Mouse (Mus musculus): Measurements from ENCODE around the gene Necap2. TPM values are rescaled to one million over a fixed set of nuclear protein-coding genes. Genes with fewer than 3 reads are reported as not detected.

Necap2 gene
- 10 to 100 TPM; 44.9 to 45.9 TPM for total RNA-seq (2021)
- long read RNA-seq, experiment 1, transcript Necap2-201 (8 exons, 1,906 nt), result major isoform, 22 of 49 reads
- long read RNA-seq, experiment 1, partial matches to known transcripts, result 3 of 49 reads
- long read RNA-seq, experiment 1, other reads (novel, unspliced or antisense), result 23 of 49 reads
- long read RNA-seq, experiment 2, transcript Necap2-201 (8 exons, 1,906 nt), result major isoform, 25 of 55 reads
- long read RNA-seq, experiment 2, partial matches to known transcripts, result 5 of 55 reads
- long read RNA-seq, experiment 2, other reads (novel, unspliced or antisense), result 25 of 55 reads

DNA sequence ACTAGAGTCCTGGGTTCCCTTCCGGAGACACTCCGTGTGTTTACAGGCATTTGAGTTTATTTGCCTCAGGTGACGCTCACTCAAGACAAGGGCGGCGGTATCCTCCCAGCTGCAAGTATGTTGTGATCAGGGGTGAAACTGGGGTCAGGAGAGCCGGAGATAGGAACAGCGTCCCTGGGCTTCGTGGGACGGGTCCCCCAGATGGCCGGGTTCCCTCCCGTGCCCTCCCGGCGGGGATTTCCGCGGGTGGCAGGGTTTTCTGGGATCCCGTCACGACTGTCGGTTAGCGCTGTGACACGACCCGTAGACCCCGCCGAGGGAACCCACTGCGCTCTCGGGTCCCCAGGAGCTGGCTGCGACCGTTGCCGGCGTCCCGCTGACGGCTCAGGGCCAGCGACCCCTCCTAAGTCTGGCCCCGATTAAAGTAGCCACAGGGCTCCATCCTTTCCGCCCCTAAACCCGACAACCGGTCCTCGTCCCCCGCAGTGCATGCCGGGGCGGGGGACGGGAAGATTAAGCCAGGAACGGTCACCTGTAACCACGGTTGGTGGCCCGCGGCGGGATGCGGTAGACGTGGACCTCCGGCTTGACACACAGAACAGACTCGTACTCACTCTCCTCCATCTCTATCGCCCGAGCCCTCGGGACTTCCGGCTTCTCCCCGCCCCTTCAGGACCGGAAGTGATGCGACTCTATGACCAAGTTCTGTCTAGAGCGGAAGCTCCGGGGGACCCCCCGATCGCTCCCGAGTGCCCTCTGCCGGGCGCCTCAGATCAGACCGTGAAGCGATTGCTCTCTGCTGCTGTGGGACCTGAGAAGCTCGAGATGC is at the start of gene Necap2:
TSS of gene Necap2 (minus strand) at position 677 of the 829 bp plus-strand sequence.
- peak; percentile 98 for TF ChIP-seq CTCF (IDR thresholded peaks at IDR 0.05)
- Histone ChIP-seq H3K27ac (peak within 1 kb of the TSS; percentile 93), H3K4me3 (peak within 1 kb of the TSS; percentile 95)
- DNase-seq (ENCODE audit: extremely low spot score in 1 of 2, low spot score in 2 of 2), result peak; percentile 94
- intact Hi-C loops (cut with DNase I), result no loop called here

DNA sequence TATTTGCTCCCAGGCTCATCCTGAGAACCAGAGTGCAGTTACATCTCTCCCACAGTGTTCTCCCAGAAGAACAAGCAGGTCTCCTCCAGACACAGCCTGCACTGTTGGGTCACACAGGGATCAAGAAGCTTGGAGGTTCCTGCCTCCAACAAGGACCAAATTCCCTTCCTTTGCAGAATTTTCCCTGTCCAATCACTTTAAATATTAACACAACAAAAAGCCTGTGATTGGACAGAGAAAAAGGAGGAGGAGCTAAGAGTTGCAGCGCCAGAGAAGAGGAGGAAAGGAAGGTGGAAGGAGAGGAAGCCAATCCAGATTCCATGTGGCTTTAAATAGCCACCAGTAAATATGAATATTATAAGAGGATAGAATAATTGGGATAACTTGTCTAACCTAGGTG is 44.9 kb upstream of the Necap2 start:
- intact Hi-C loops (cut with DNase I), result no loop called here

DNA sequence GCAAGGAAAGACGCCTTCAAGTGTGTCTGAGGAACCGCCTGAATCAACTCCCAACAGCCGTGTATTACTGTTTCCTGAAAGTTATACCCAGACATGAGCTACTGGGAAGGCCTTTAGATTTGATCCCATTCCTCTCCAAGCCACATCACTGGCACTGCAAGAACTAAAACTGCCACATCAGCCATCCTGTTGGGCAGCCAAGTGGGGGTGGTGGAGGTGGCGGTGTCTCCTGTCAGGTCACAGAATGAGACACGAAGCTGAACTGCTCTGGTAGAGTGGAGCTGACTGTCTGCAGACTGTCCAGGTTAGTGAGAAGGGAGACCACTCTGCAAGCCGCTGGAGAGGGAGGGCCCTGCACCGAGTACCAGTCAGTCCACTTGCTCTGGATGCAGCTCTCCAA is 44.5 kb upstream of the Necap2 start:
- no peak for DNase-seq (ENCODE audit: extremely low spot score in 1 of 2, low spot score in 2 of 2)
- intact Hi-C loops (cut with DNase I), result no loop called here
- no peak overlapping the region for H3K4me3 ChIP-seq
- H3K27ac ChIP-seq, result no peak overlapping the region
- no peak for TF ChIP-seq CTCF (IDR thresholded peaks at IDR 0.05)

More for the DNA sequence above, 44.9 kb upstream of the Necap2 start:
- no peak for DNase-seq (ENCODE audit: extremely low spot score in 1 of 2, low spot score in 2 of 2)
- no peak overlapping the region for H3K4me3 ChIP-seq
- no peak for TF ChIP-seq CTCF (IDR thresholded peaks at IDR 0.05)
- H3K27ac ChIP-seq, result no peak overlapping the region

DNA sequence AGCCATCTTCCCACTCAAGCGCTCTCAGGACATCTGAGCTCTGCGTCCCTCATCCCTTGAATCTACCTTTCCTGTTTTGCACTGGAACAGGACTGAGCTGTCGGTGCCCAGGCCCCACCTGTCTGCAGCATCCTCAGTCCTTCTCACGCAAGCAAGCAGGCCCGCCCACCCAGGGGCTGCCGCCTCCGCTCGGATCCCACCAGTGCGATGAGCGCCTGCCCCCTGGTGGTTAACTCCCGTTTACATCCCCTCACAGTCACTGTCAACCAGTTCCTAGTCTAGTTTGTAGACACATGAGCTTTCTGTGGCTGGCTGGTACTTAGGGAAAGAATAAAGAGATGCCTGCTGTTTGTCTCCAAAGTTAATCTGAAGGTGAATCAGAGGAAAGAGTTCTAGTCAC is 42.5 kb upstream of the Necap2 start:
- Histone ChIP-seq H3K4me3 (no peak overlapping the region), H3K27ac (no peak overlapping the region)
- DNase-seq (ENCODE audit: extremely low spot score in 1 of 2, low spot score in 2 of 2), result peak; percentile 67 to 81
- intact Hi-C loops (cut with DNase I), result no loop called here
- TF ChIP-seq CTCF (IDR thresholded peaks at IDR 0.05), result peak; percentile 69

DNA sequence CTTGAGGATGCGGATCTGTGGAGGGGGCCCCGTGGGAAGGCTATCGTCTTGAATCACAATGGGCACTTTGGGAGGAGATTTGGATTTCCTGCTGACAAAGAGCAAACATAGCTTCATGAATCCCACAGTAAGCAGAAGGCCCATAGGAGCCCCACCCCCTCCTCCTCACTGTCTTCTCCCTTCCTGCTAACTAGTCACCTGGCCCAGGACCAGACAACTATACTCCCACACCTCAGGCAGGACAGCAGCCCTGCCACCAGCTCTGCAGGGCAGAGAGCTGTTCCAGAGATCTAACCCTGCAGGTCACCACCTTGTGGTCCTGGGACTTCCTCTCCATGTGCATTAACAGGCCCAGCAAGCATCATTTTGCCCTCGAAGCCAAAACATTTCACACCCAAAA is 40.5 kb upstream of the Necap2 start:
- intact Hi-C loops (cut with DNase I), result no loop called here
- Histone ChIP-seq H3K27ac (no peak overlapping the region; the same call in 1 of the 2 replicates), H3K4me3 (no peak overlapping the region)
- DNase-seq (ENCODE audit: extremely low spot score in 1 of 2, low spot score in 2 of 2), result no peak
- no peak for TF ChIP-seq CTCF (IDR thresholded peaks at IDR 0.05)

DNA sequence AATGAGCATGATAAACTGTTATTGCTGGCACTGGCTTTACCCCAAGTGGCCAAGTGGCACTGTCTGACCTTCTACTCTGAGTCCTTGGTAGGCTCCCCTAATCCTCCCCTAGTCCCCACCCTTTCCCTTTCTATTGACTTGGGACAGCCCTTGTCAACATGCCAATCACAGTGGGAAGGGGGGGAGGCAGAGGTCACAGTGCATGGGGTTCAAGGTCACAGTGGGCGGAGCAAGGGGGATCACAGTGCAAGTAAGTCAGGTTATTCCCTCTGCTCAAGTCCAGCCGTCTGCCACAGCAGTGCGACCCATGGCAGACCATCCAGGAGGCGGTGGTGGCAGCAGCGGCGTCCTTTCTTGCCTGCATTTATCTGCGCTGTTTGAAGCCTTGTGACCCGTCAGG is 37.2 kb upstream of the Necap2 start:
- no peak for TF ChIP-seq CTCF (IDR thresholded peaks at IDR 0.05)
- no peak overlapping the region for H3K27ac ChIP-seq
- no peak for DNase-seq (ENCODE audit: extremely low spot score in 1 of 2, low spot score in 2 of 2)
- H3K4me3 ChIP-seq, result no peak overlapping the region
- intact Hi-C loops (cut with DNase I), result no loop called here

DNA sequence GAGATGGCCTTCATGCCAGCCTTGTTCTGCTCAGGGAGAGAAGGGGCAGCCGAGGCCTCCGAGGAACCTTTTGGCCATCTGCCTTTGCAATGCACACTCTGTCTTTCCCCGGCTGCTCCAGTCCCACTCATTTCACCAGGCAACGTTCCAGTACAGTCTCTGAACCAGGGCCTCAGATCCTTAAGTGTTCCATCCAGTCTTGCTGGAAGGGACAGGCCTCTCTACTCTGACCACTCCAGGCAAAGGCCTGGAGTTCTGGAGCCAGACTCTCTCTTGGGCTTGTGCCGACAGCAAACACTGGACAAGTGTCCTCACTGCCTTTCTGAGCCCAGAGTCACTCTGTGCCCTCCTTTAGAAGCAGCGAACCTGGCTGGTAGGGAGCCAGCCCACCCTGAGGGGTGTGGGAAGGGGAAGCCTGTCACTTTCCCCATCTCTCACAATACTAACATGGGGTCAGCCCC is 36.4 kb upstream of the Necap2 start:
- H3K27ac ChIP-seq, result peak overlapping the region; percentile 53
- H3K4me3 ChIP-seq, result no peak overlapping the region
- intact Hi-C loops (cut with DNase I), result no loop called here
- TF ChIP-seq CTCF (IDR thresholded peaks at IDR 0.05), result no peak
- DNase-seq (ENCODE audit: extremely low spot score in 1 of 2, low spot score in 2 of 2), result peak in 1 of 2 experiments; percentile 32

- no peak; the same call in 1 of the 2 replicates for TF ChIP-seq CTCF (IDR thresholded peaks at IDR 0.05)
- H3K27ac ChIP-seq, result no peak overlapping the region; the same call in 1 of the 2 replicates
- no peak overlapping the region for H3K4me3 ChIP-seq
- peak in 1 of 2 experiments; percentile 32 for DNase-seq (ENCODE audit: extremely low spot score in 1 of 2, low spot score in 2 of 2)
- intact Hi-C loops (cut with DNase I), result no loop called here
Observed at GRCm38 (mm10) chr4:141113831-141114230, 35.7 kb upstream of the Necap2 start.

DNA sequence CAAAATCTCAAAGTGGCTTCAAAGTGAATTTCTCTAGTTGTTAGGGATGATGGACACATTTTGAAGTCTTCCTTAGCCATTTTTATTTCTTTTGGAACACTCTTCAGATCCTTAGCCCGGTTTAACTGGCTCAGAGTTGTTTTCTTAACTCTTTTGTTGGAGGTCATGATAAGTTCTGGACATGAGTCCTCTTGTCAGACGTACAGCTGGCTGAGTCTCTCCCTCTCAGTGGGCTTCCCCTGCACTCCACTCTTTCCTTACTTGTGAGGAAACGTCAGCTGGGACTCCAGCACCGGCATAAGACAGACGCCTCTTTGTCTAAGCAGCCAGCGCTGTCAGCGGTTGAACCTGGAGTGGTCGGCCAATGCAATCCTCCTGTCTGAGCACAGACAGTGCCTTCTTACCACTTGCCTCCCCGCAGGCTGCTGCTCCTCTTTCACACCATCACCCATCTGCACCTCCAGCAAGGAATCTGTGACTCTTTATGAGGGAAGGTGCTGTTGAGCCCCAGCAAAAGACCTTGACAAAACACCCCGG is 30.1 kb upstream of the Necap2 start:
- DNase-seq (ENCODE audit: extremely low spot score in 1 of 2, low spot score in 2 of 2), result no peak
- intact Hi-C loops (cut with DNase I), result no loop called here
- TF ChIP-seq CTCF (IDR thresholded peaks at IDR 0.05), result no peak
- no peak overlapping the region for H3K27ac ChIP-seq
- no peak overlapping the region for H3K4me3 ChIP-seq

DNA sequence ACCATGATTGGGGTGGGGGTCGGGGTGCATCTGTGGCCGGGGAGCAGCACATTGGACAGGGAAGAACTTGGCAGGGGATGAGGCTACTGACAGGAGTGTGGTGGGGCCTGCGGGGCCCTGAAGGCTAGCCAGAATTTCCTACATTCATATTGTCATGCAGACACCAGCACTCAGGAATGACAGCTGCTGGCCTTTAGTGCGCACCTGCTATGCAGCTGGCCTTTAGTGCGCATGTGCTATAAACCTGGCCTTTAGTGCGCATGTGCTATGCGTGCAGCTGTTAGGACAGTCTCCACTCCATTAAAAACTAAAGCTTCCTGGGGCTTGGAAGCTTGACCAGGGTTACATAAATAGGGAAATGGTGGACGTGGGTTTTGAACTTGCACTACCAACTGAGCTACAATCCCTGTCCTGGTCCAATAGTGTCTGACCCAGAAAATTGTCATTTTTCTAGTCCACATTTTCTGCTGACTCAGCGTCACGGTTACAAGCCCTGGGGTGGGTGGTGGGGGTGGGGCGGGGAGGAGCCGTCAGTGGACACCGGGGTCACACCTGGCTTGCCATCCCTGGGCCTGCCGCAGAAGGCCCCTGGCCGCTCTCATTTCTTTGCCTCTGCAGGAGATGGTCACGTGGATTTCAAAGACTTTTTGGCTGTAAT is 28.5 kb upstream of the Necap2 start:
- DNase-seq (ENCODE audit: extremely low spot score in 1 of 2, low spot score in 2 of 2), result no peak
- no peak for TF ChIP-seq CTCF (IDR thresholded peaks at IDR 0.05)
- no peak overlapping the region for H3K27ac ChIP-seq
- no peak overlapping the region for H3K4me3 ChIP-seq
- intact Hi-C loops (cut with DNase I), result no loop called here

DNA sequence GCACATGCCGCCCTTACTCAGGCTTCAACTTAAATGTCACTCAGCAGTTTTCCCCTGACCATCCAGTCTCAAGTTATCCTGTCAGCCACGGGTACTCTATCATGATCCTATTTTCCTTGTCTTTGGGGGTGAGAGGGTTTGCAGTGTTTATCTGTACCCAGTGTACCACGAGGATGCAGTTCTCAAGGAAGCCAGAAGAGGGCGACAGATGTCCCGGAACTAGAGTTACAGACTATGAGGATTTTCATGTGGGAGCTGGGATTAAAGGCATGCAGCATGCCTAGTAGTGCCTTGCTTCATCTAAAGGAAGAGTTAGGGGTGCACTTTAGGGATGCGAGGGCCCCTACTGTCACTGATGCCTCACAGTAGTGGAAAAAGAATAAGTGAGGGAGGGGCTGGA is 23.7 kb upstream of the Necap2 start:
- Histone ChIP-seq H3K27ac (no peak overlapping the region), H3K4me3 (no peak overlapping the region)
- intact Hi-C loops (cut with DNase I), result no loop called here
- DNase-seq (ENCODE audit: extremely low spot score in 1 of 2, low spot score in 2 of 2), result no peak
- TF ChIP-seq CTCF (IDR thresholded peaks at IDR 0.05), result peak; percentile 44

DNA sequence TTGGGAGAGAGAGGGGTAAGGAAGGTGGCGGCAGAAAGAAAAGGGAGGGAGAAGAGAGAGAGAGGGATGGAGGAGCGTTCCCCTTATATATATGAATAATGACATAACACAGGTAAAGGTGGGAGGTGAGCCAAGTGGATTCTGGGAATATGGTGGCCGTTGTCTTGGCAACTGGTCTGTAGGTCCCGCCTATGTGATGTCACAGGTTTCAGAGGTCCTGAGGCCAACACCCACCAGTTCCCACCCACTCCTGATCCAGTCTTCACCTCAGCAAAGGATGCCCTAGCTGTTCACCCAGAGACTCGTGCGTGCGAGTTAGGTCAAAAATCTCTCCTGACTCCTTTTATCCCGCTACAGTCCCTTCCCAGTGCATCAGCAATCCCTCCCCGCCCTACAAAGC is 23.1 kb upstream of the Necap2 start:
- no peak for DNase-seq (ENCODE audit: extremely low spot score in 1 of 2, low spot score in 2 of 2)
- Histone ChIP-seq H3K4me3 (no peak overlapping the region), H3K27ac (no peak overlapping the region)
- intact Hi-C loops (cut with DNase I), result no loop called here
- no peak for TF ChIP-seq CTCF (IDR thresholded peaks at IDR 0.05)

Data from left cerebral cortex, adult 2 months (tissue).